Mouse (Mus musculus): ENCODE results near the gene Fezf1. TPM values are rescaled to one million over a fixed set of nuclear protein-coding genes. Genes with fewer than 3 reads are reported as not detected.

Gene Fezf1
- 7.0 and 10.4 TPM in 2 replicates for polyA plus RNA-seq (2012; rRNA removed)

GRCm38 (mm10) chr6:23248313-23249052 lies at the start of gene Fezf1:
Gene Fezf1, minus strand, starts transcription at chr6:23248362.

Other genes starting within 250 kb of the Fezf1 start
- gene Aass, start 115.4 kb downstream of the Fezf1 start, polyA plus RNA-seq (2012; rRNA removed): 1.4 and 2.4 TPM in 2 replicates